Mouse (Mus musculus): ENCODE data around the gene Igfbp6. TPM values are rescaled to one million over a fixed set of nuclear protein-coding genes. Genes with fewer than 3 reads are reported as not detected.

Igfbp6 gene
- polyA plus RNA-seq, 1 experiment from 2014 or later, result 8.8 TPM

GRCm38 (mm10) chr15:102114651-102115260, 29.4 kb upstream of the Igfbp6 start:
- H3K27me3 ChIP-seq (replicated peaks; ENCODE audit: control insufficient read depth, insufficient read depth, low read length), result no peaks in the 10 kb centered on the region
- peaks cover 98% of the 10 kb centered on the region for H3K36me3 ChIP-seq (ENCODE audit: control insufficient read depth, insufficient read depth, low read length)
- no peak overlapping the region for H3K4me2 ChIP-seq (ENCODE audit: low read length)
- H3K4me3 ChIP-seq (ENCODE audit: low read depth, low read length), result no peak overlapping the region
- H3K9ac ChIP-seq (ENCODE audit: low read length), result no peak overlapping the region
- no peaks in the 10 kb centered on the region for H3K9me3 ChIP-seq (ENCODE audit: control insufficient read depth, low read length)
- DNase-seq (ENCODE audit: low spot score), result no peak
- no peak for ATAC-seq (replicated peaks; ENCODE audit: low FRiP score, low TSS enrichment, low read depth)
- H3K4me1 ChIP-seq (replicated peaks; ENCODE audit: control insufficient read depth, insufficient read depth, low read length), result peaks cover 8% of the 10 kb centered on the region; the same call in 1 of the 2 replicates
- no peak overlapping the region for H3K27ac ChIP-seq (ENCODE audit: low read depth)
- WGBS, result 87% methylated on average over 7 of the region's 7 CpGs

GRCm38 (mm10) chr15:102115731-102116231, 28.4 kb upstream of the Igfbp6 start:
- Histone ChIP-seq H3K9me3 (ENCODE audit: control insufficient read depth, low read length) (no peaks in the 10 kb centered on the region), H3K4me1 (replicated peaks; ENCODE audit: control insufficient read depth, insufficient read depth, low read length) (peaks cover 8% of the 10 kb centered on the region; the same call in 1 of the 2 replicates), H3K27ac (ENCODE audit: low read depth) (no peak overlapping the region), H3K36me3 (ENCODE audit: control insufficient read depth, insufficient read depth, low read length) (peaks cover 90% of the 10 kb centered on the region), H3K4me2 (ENCODE audit: low read length) (no peak overlapping the region), H3K4me3 (ENCODE audit: low read depth, low read length) (no peak overlapping the region), H3K9ac (ENCODE audit: low read length) (no peak overlapping the region), H3K27me3 (replicated peaks; ENCODE audit: control insufficient read depth, insufficient read depth, low read length) (no peaks in the 10 kb centered on the region)
- WGBS, result 75% methylated on average over 9 of the region's 9 CpGs
- no peak for ATAC-seq (replicated peaks; ENCODE audit: low FRiP score, low TSS enrichment, low read depth)
- DNase-seq (ENCODE audit: low spot score), result no peak

- no peaks in the 10 kb centered on the region for H3K27me3 ChIP-seq (replicated peaks; ENCODE audit: control insufficient read depth, insufficient read depth, low read length)
- H3K4me2 ChIP-seq (ENCODE audit: low read length), result no peak overlapping the region
- no peaks in the 10 kb centered on the region for H3K9me3 ChIP-seq (ENCODE audit: control insufficient read depth, low read length)
- DNase-seq (ENCODE audit: low spot score) (no peak), ATAC-seq (replicated peaks; ENCODE audit: low FRiP score, low TSS enrichment, low read depth) (no peak; the same call in 1 of the 2 replicates)
- 62% methylated on average over 11 of the region's 11 CpGs for WGBS
- peaks cover 8% of the 10 kb centered on the region; the same call in 1 of the 2 replicates for H3K4me1 ChIP-seq (replicated peaks; ENCODE audit: control insufficient read depth, insufficient read depth, low read length)
- H3K4me3 ChIP-seq (ENCODE audit: low read depth, low read length), result no peak overlapping the region
- no peak overlapping the region for H3K9ac ChIP-seq (ENCODE audit: low read length)
- peaks cover 90% of the 10 kb centered on the region for H3K36me3 ChIP-seq (ENCODE audit: control insufficient read depth, insufficient read depth, low read length)
- H3K27ac ChIP-seq (ENCODE audit: low read depth), result peak overlapping the region; percentile 27; the same call in 1 of the 2 replicates
Observed at GRCm38 (mm10) chr15:102116753-102117415, 27.3 kb upstream of the Igfbp6 start.

- H3K4me1 ChIP-seq (replicated peaks; ENCODE audit: control insufficient read depth, insufficient read depth, low read length), result peaks cover 8% of the 10 kb centered on the region; the same call in 1 of the 2 replicates
- ATAC-seq (replicated peaks; ENCODE audit: low FRiP score, low TSS enrichment, low read depth), result no peak
- no peak overlapping the region for H3K4me3 ChIP-seq (ENCODE audit: low read depth, low read length)
- no peak overlapping the region for H3K27ac ChIP-seq (ENCODE audit: low read depth)
- WGBS, result 83% methylated on average over 19 of the region's 19 CpGs
- DNase-seq (ENCODE audit: low spot score), result no peak
- peaks cover 85% of the 10 kb centered on the region for H3K36me3 ChIP-seq (ENCODE audit: control insufficient read depth, insufficient read depth, low read length)
- no peaks in the 10 kb centered on the region for H3K27me3 ChIP-seq (replicated peaks; ENCODE audit: control insufficient read depth, insufficient read depth, low read length)
- no peaks in the 10 kb centered on the region for H3K9me3 ChIP-seq (ENCODE audit: control insufficient read depth, low read length)
- no peak overlapping the region for H3K9ac ChIP-seq (ENCODE audit: low read length)
- H3K4me2 ChIP-seq (ENCODE audit: low read length), result no peak overlapping the region
Observed at GRCm38 (mm10) chr15:102117461-102118443, 26.4 kb upstream of the Igfbp6 start.

GRCm38 (mm10) chr15:102118591-102118990, 25.6 kb upstream of the Igfbp6 start:
- Histone ChIP-seq H3K4me3 (ENCODE audit: low read depth, low read length) (no peak overlapping the region), H3K27ac (ENCODE audit: low read depth) (no peak overlapping the region), H3K4me2 (ENCODE audit: low read length) (no peak overlapping the region), H3K9ac (ENCODE audit: low read length) (no peak overlapping the region), H3K36me3 (ENCODE audit: control insufficient read depth, insufficient read depth, low read length) (peaks cover 80% of the 10 kb centered on the region), H3K9me3 (ENCODE audit: control insufficient read depth, low read length) (no peaks in the 10 kb centered on the region), H3K27me3 (replicated peaks; ENCODE audit: control insufficient read depth, insufficient read depth, low read length) (no peaks in the 10 kb centered on the region), H3K4me1 (replicated peaks; ENCODE audit: control insufficient read depth, insufficient read depth, low read length) (peaks cover 8% of the 10 kb centered on the region; the same call in 1 of the 2 replicates)
- 88% methylated on average over 4 of the region's 4 CpGs for WGBS
- ATAC-seq (replicated peaks; ENCODE audit: low FRiP score, low TSS enrichment, low read depth) (no peak), DNase-seq (ENCODE audit: low spot score) (no peak)

GRCm38 (mm10) chr15:102119121-102119830, 24.9 kb upstream of the Igfbp6 start:
- no peaks in the 10 kb centered on the region for H3K27me3 ChIP-seq (replicated peaks; ENCODE audit: control insufficient read depth, insufficient read depth, low read length)
- WGBS, result 71% methylated on average over 8 of the region's 8 CpGs
- H3K9me3 ChIP-seq (ENCODE audit: control insufficient read depth, low read length), result no peaks in the 10 kb centered on the region
- H3K9ac ChIP-seq (ENCODE audit: low read length), result no peak overlapping the region
- peaks cover 8% of the 10 kb centered on the region; the same call in 1 of the 2 replicates for H3K4me1 ChIP-seq (replicated peaks; ENCODE audit: control insufficient read depth, insufficient read depth, low read length)
- H3K4me2 ChIP-seq (ENCODE audit: low read length), result no peak overlapping the region
- ATAC-seq (replicated peaks; ENCODE audit: low FRiP score, low TSS enrichment, low read depth), result no peak
- DNase-seq (ENCODE audit: low spot score), result no peak
- H3K27ac ChIP-seq (ENCODE audit: low read depth), result no peak overlapping the region
- H3K36me3 ChIP-seq (ENCODE audit: control insufficient read depth, insufficient read depth, low read length), result peaks cover 74% of the 10 kb centered on the region
- H3K4me3 ChIP-seq (ENCODE audit: low read depth, low read length), result no peak overlapping the region

GRCm38 (mm10) chr15:102119831-102120170, 24.4 kb upstream of the Igfbp6 start:
- Histone ChIP-seq H3K9ac (ENCODE audit: low read length) (no peak overlapping the region), H3K4me2 (ENCODE audit: low read length) (no peak overlapping the region), H3K4me1 (replicated peaks; ENCODE audit: control insufficient read depth, insufficient read depth, low read length) (peaks cover 8% of the 10 kb centered on the region; the same call in 1 of the 2 replicates), H3K9me3 (ENCODE audit: control insufficient read depth, low read length) (no peaks in the 10 kb centered on the region), H3K36me3 (ENCODE audit: control insufficient read depth, insufficient read depth, low read length) (peaks cover 71% of the 10 kb centered on the region), H3K27ac (ENCODE audit: low read depth) (no peak overlapping the region), H3K27me3 (replicated peaks; ENCODE audit: control insufficient read depth, insufficient read depth, low read length) (no peaks in the 10 kb centered on the region), H3K4me3 (ENCODE audit: low read depth, low read length) (no peak overlapping the region)
- DNase-seq (ENCODE audit: low spot score), result no peak
- no peak for ATAC-seq (replicated peaks; ENCODE audit: low FRiP score, low TSS enrichment, low read depth)
- 91% methylated on average over 2 of the region's 2 CpGs for WGBS

- Histone ChIP-seq H3K36me3 (ENCODE audit: control insufficient read depth, insufficient read depth, low read length) (peaks cover 69% of the 10 kb centered on the region), H3K4me1 (replicated peaks; ENCODE audit: control insufficient read depth, insufficient read depth, low read length) (peaks cover 8% of the 10 kb centered on the region; the same call in 1 of the 2 replicates), H3K27me3 (replicated peaks; ENCODE audit: control insufficient read depth, insufficient read depth, low read length) (no peaks in the 10 kb centered on the region), H3K4me3 (ENCODE audit: low read depth, low read length) (no peak overlapping the region), H3K27ac (ENCODE audit: low read depth) (no peak overlapping the region), H3K4me2 (ENCODE audit: low read length) (no peak overlapping the region), H3K9ac (ENCODE audit: low read length) (no peak overlapping the region), H3K9me3 (ENCODE audit: control insufficient read depth, low read length) (no peaks in the 10 kb centered on the region)
- WGBS, result 69% methylated on average over 5 of the region's 5 CpGs
- ATAC-seq (replicated peaks; ENCODE audit: low FRiP score, low TSS enrichment, low read depth) (no peak), DNase-seq (ENCODE audit: low spot score) (no peak)
Observed at GRCm38 (mm10) chr15:102120530-102120929, 23.6 kb upstream of the Igfbp6 start.
